Mouse (Mus musculus) C2C12 (cell line): ENCODE measurements around the gene Kif13a. TPM values are rescaled to one million over a fixed set of nuclear protein-coding genes. Genes with fewer than 3 reads are reported as not detected.

Experiments
- H3K27me3 ChIP-seq: one replicate; pipeline ENCODE4 v1.6.1; 2011; ENCODE audit not compliant: control insufficient read depth, insufficient read depth, insufficient read length
- H3K36me3 ChIP-seq: one replicate; pipeline ENCODE4 v1.6.1; 2011; ENCODE audit not compliant: control insufficient read depth, insufficient read depth
- H3K4me3 ChIP-seq: one replicate; pipeline ENCODE4 v1.5.1; 2011; ENCODE audit warnings: mild to moderate bottlenecking, control low read depth; ENCODE audit not compliant: poor library complexity, insufficient read depth, severe bottlenecking
- H3K79me2 ChIP-seq: one replicate; pipeline ENCODE4 v1.6.1; 2011; ENCODE audit not compliant: control insufficient read depth, insufficient read depth
- H3K79me3 ChIP-seq: one replicate; pipeline ENCODE4 v1.6.1; 2011; ENCODE audit warnings: low read depth, control low read depth
- H3ac ChIP-seq: one replicate; pipeline ENCODE3; 2011; ENCODE audit warnings: low read depth; ENCODE audit not compliant: control insufficient read depth, insufficient read length
- CEBPB ChIP-seq: IDR thresholded peaks from one replicate; pipeline ENCODE4 v1.6.1; 2011; ENCODE audit warnings: low read depth, mild to moderate bottlenecking, control low read depth, moderate library complexity
- CTCF ChIP-seq: IDR thresholded peaks from one replicate; pipeline ENCODE4 v1.5.1; 2011; ENCODE audit not compliant: control insufficient read depth, insufficient read depth, insufficient read length
- FOSL1 ChIP-seq: IDR thresholded peaks from one replicate; pipeline ENCODE4 v1.8.0; 2011; ENCODE audit warnings: mild to moderate bottlenecking, low read length; ENCODE audit not compliant: poor library complexity, insufficient read depth, severe bottlenecking
- MAX ChIP-seq: IDR thresholded peaks from one replicate; pipeline ENCODE4 v1.6.1; 2011; ENCODE audit warnings: mild to moderate bottlenecking, control low read depth
- MYOD1 ChIP-seq: IDR thresholded peaks from one replicate; pipeline ENCODE4 v1.6.1; 2011; ENCODE audit warnings: low read depth; ENCODE audit not compliant: control insufficient read depth, insufficient read length
- MYOG ChIP-seq: IDR thresholded peaks from one replicate; pipeline ENCODE4 v1.6.1; 2011; ENCODE audit not compliant: control insufficient read depth, insufficient read length; ENCODE audit errors: extremely low read depth
- USF1 ChIP-seq: IDR thresholded peaks from one replicate; pipeline ENCODE4 v1.6.1; 2011; ENCODE audit warnings: low read depth, mild to moderate bottlenecking, control low read depth, moderate library complexity
- polyA plus RNA-seq: library from polyadenylated mRNA; unstranded; fragments of >200 nt; fragmentation: generic; extraction: Trizol; gene quantifications from one replicate; pipeline ENCODE4 v1.2.1, GENCODE M21; 2012; ENCODE audit warnings: missing spikeins

The Kif13a gene
- polyA plus RNA-seq, 1 experiment = 9.2 TPM

- H3ac ChIP-seq = no peak overlapping the region
- no peak overlapping the region for H3K4me3 ChIP-seq
- H3K36me3 ChIP-seq = peaks cover 69% of the 10 kb centered on the region
- peaks cover 86% of the 10 kb centered on the region for H3K79me3 ChIP-seq
- no peaks in the 10 kb centered on the region for H3K27me3 ChIP-seq
- H3K79me2 ChIP-seq = peaks cover 100% of the 10 kb centered on the region
- TF ChIP-seq CEBPB (no peak), FOSL1 (no peak), MAX (no peak), MYOD1 (no peak), MYOG (no peak), USF1 (no peak), CTCF (no peak)
Measured at GRCm38 (mm10) chr13:46715976-46716639, 213.6 kb downstream of the Kif13a start.

- H3K36me3 ChIP-seq = peaks cover 78% of the 10 kb centered on the region
- no peak overlapping the region for H3K4me3 ChIP-seq
- TF ChIP-seq MYOD1 (no peak), USF1 (no peak), FOSL1 (no peak), CEBPB (no peak), CTCF (no peak), MYOG (no peak), MAX (no peak)
Measured at GRCm38 (mm10) chr13:46713486-46713885, 216.2 kb downstream of the Kif13a start.

GRCm38 (mm10) chr13:46703138-46703537 is 226.5 kb downstream of the Kif13a start:
- Histone ChIP-seq H3K4me3 (no peak overlapping the region), H3K79me3 (peaks cover 34% of the 10 kb centered on the region), H3K79me2 (peaks cover 60% of the 10 kb centered on the region), H3K36me3 (peaks cover 92% of the 10 kb centered on the region), H3ac (no peak overlapping the region), H3K27me3 (no peaks in the 10 kb centered on the region)
- TF ChIP-seq MAX = no peak
- TF ChIP-seq USF1 = no peak
- TF ChIP-seq CTCF = no peak
- TF ChIP-seq MYOG = no peak
- no peak for TF ChIP-seq CEBPB
- no peak for TF ChIP-seq MYOD1
- TF ChIP-seq FOSL1 = no peak

More at GRCm38 (mm10) chr13:46713486-46713885, 216.2 kb downstream of the Kif13a start:
- H3K79me3 ChIP-seq = peaks cover 68% of the 10 kb centered on the region
- peaks cover 100% of the 10 kb centered on the region for H3K79me2 ChIP-seq
- no peak overlapping the region for H3ac ChIP-seq
- no peaks in the 10 kb centered on the region for H3K27me3 ChIP-seq

GRCm38 (mm10) chr13:46701486-46701885 is 228.2 kb downstream of the Kif13a start:
- H3K79me3 ChIP-seq = peaks cover 26% of the 10 kb centered on the region

GRCm38 (mm10) chr13:46699372-46699771 is 230.3 kb downstream of the Kif13a start:
- Histone ChIP-seq H3K79me3 (peaks cover 19% of the 10 kb centered on the region), H3K79me2 (peaks cover 43% of the 10 kb centered on the region), H3ac (no peak overlapping the region), H3K4me3 (no peak overlapping the region), H3K27me3 (no peaks in the 10 kb centered on the region), H3K36me3 (peaks cover 94% of the 10 kb centered on the region)
- TF ChIP-seq MYOG = no peak
- TF ChIP-seq MAX = no peak
- no peak for TF ChIP-seq USF1
- no peak for TF ChIP-seq CEBPB
- TF ChIP-seq FOSL1 = no peak
- no peak for TF ChIP-seq MYOD1
- TF ChIP-seq CTCF = no peak

More at GRCm38 (mm10) chr13:46701486-46701885, 228.2 kb downstream of the Kif13a start:
- H3ac ChIP-seq = no peak overlapping the region
- H3K27me3 ChIP-seq = no peaks in the 10 kb centered on the region
- H3K79me2 ChIP-seq = peaks cover 54% of the 10 kb centered on the region
- TF ChIP-seq FOSL1 (no peak), CTCF (no peak)
- H3K4me3 ChIP-seq = no peak overlapping the region
- H3K36me3 ChIP-seq = peaks cover 95% of the 10 kb centered on the region

Other genes with a start within 250 kb of the Kif13a start
- 18.4 TPM for gene Nup153, start 201.9 kb downstream of the Kif13a start, polyA plus RNA-seq
- 0.05 TPM for gene Nhlrc1, start 85.0 kb upstream of the Kif13a start, polyA plus RNA-seq
- gene Kdm1b, start 113.6 kb upstream of the Kif13a start, polyA plus RNA-seq = 3.3 TPM
- 5.6 TPM for gene Tpmt, start 114.9 kb upstream of the Kif13a start, polyA plus RNA-seq
- 34.9 TPM for gene Dek, start 176.3 kb upstream of the Kif13a start, polyA plus RNA-seq
- 0.28 TPM for gene Rnf144b, start 192.8 kb upstream of the Kif13a start, polyA plus RNA-seq